Mouse (Mus musculus) CH12.LX (cell line): Measurements from ENCODE around the gene Tyro3.

ENCODE experiments used
- CHD1 ChIP-seq: IDR thresholded peaks from 2 replicates; pipeline ENCODE4 v1.6.1; 2012; ENCODE audit warnings: low read depth, low read length, improper control_type of control experiment, inconsistent platforms
- CTCF ChIP-seq, 2 experiments: IDR thresholded peaks in 1 of 2; conservative IDR thresholded peaks in 1 of 2; 2 replicates each; pipeline ENCODE4 v1.5.1; 2011 to 2012; ENCODE audit warnings: low read depth in 2 of 2, low read length in 2 of 2, improper control_type of control experiment in 1 of 2, inconsistent platforms in 1 of 2, mild to moderate bottlenecking in 1 of 2, moderate library complexity in 1 of 2
- E2F4 ChIP-seq: IDR thresholded peaks from 2 replicates; pipeline ENCODE4 v1.6.1; 2011; ENCODE audit warnings: low read depth, low read length, improper control_type of control experiment; ENCODE audit not compliant: insufficient replicate concordance
- EP300 ChIP-seq: IDR thresholded peaks from 2 replicates; pipeline ENCODE4 v1.6.1; 2011; ENCODE audit warnings: low read length, improper control_type of control experiment
- ETS1 ChIP-seq: conservative IDR thresholded peaks from 2 replicates; pipeline ENCODE4 v1.6.1; 2012; ENCODE audit warnings: low read depth, mild to moderate bottlenecking, inconsistent platforms, low read length, improper control_type of control experiment, moderate library complexity
- GABPA ChIP-seq: IDR thresholded peaks from 2 replicates; pipeline ENCODE4 v1.6.1; 2012; ENCODE audit warnings: low read depth, low read length, improper control_type of control experiment, inconsistent platforms; ENCODE audit not compliant: insufficient replicate concordance
- MAFK ChIP-seq: IDR thresholded peaks from 2 replicates; pipeline ENCODE4 v1.6.1; 2011; ENCODE audit warnings: low read length, improper control_type of control experiment; ENCODE audit not compliant: insufficient replicate concordance
- MAZ ChIP-seq: IDR thresholded peaks from 2 replicates; pipeline ENCODE4 v1.6.1; 2012; ENCODE audit warnings: low read depth, mild to moderate bottlenecking, inconsistent platforms, low read length, improper control_type of control experiment, moderate library complexity
- MXI1 ChIP-seq: IDR thresholded peaks from 2 replicates; pipeline ENCODE4 v1.6.1; 2011; ENCODE audit warnings: mild to moderate bottlenecking, low read depth, low read length, improper control_type of control experiment
- NELFE ChIP-seq: IDR thresholded peaks from 2 replicates; pipeline ENCODE4 v1.6.1; 2011; ENCODE audit warnings: low read depth, low read length, improper control_type of control experiment
- POLR2AphosphoS2 ChIP-seq: IDR thresholded peaks from 2 replicates; pipeline ENCODE4 v1.6.1; 2011; ENCODE audit warnings: low read depth, low read length, improper control_type of control experiment
- RAD21 ChIP-seq: IDR thresholded peaks from 2 replicates; pipeline ENCODE4 v1.6.1; 2011; ENCODE audit warnings: low read depth, mild to moderate bottlenecking, low read length, improper control_type of control experiment, moderate library complexity
- USF1 ChIP-seq: IDR thresholded peaks from 2 replicates; pipeline ENCODE4 v1.6.1; 2014; ENCODE audit warnings: low read depth, mild to moderate bottlenecking, inconsistent platforms, low read length, improper control_type of control experiment

- TF ChIP-seq ETS1 (no peak), USF1 (no peak), CTCF (conservative IDR thresholded peaks at IDR 0.05 in 1 of 2, IDR thresholded peaks at IDR 0.05 in 1 of 2; ENCODE audit: low read depth in 2 of 2, low read length in 2 of 2) (no peak), EP300 (no peak), MAFK (no peak), E2F4 (no peak), MXI1 (no peak), GABPA (no peak), POLR2AphosphoS2 (no peak), MAZ (no peak), NELFE (no peak), RAD21 (no peak), CHD1 (no peak)
Measured at GRCm38 (mm10) chr2:119760251-119760650, 37.3 kb upstream of the Tyro3 start, which contains the start of gene Ltk.
